Mouse (Mus musculus) c-Kit-negative CD71-positive TER-119-positive erythroid progenitor cells, embryonic 14.5 days (primary cell): ENCODE data around the gene Olfr957.

Experiments
- DNase-seq: peaks from one replicate; pipeline ENCODE4 v3.0.0-alpha.2; 2013; ENCODE audit warnings: low read depth, low spot score

Gene Olfr957

GRCm38 (mm10) chr9:39515531-39515930 is at the start of gene Olfr957:
Olfr957 (minus strand) TSS chr9:39515809.
- no peak for DNase-seq

GRCm38 (mm10) chr9:39558349-39558647 is 42.7 kb upstream of the Olfr957 start:
- DNase-seq, result no peak

GRCm38 (mm10) chr9:39557529-39558348 is 42.1 kb upstream of the Olfr957 start:
- no peak for DNase-seq

GRCm38 (mm10) chr9:39553946-39554345 is 38.3 kb upstream of the Olfr957 start, which contains the start of gene Olfr958:
Olfr958 (minus strand) TSS chr9:39554054.
- no peak for DNase-seq

- DNase-seq, result no peak
Measured at GRCm38 (mm10) chr9:39550806-39551205, 35.2 kb upstream of the Olfr957 start.

- no peak for DNase-seq
Measured at GRCm38 (mm10) chr9:39523616-39524285, 8.1 kb upstream of the Olfr957 start.

- DNase-seq, result no peak
Measured at GRCm38 (mm10) chr9:39518595-39518994, 3.0 kb upstream of the Olfr957 start.

GRCm38 (mm10) chr9:39509412-39509811 is 6.2 kb downstream of the Olfr957 start:
- DNase-seq, result no peak

- DNase-seq, result no peak
Measured at GRCm38 (mm10) chr9:39508998-39509397, 6.6 kb downstream of the Olfr957 start.

- DNase-seq, result no peak
Measured at GRCm38 (mm10) chr9:39493895-39494294, 21.7 kb downstream of the Olfr957 start, which contains the start of gene Olfr44. Olfr44 (minus strand) TSS chr9:39493995.

GRCm38 (mm10) chr9:39471844-39472243 is 43.8 kb downstream of the Olfr957 start, which contains the start of gene Olfr955:
Olfr955 (minus strand) TSS chr9:39471944.
- DNase-seq, result no peak
